Mouse (Mus musculus) CD4-positive, CD25-positive, alpha-beta regulatory T cell (primary cell): ENCODE data around the gene Kcnip3. TPM values are rescaled to one million over a fixed set of nuclear protein-coding genes. Genes with fewer than 3 reads are reported as not detected.

Experiments used
- polyA plus RNA-seq: library from polyadenylated mRNA; unstranded; fragments of 100-300 nt; shearing (Covaris generic); gene quantifications from one replicate; pipeline ENCODE4 v1.2.1, GENCODE M21; 2017

Kcnip3 gene
- not detected for polyA plus RNA-seq

GRCm38 (mm10) chr2:127522006-127522441 lies at the start of gene Kcnip3:
Gene Kcnip3 (minus strand): TSS chr2:127522094.

GRCm38 (mm10) chr2:127541185-127541584 lies 19.3 kb upstream of the Kcnip3 start, which contains the start of gene Prom2:
Gene Prom2 (minus strand): TSS chr2:127541467.

GRCm38 (mm10) chr2:127444055-127444789 lies 77.7 kb downstream of the Kcnip3 start, which contains the start of gene Fahd2a:
Gene Fahd2a (minus strand): TSS chr2:127444565.

GRCm38 (mm10) chr2:127424977-127425376 lies 96.9 kb downstream of the Kcnip3 start, which contains the start of gene Gpat2:
Gene Gpat2 (plus strand): TSS chr2:127425199.

Other genes starting within 250 kb of the Kcnip3 start
- 433 TPM for gene Dusp2, start 185.9 kb downstream of the Kcnip3 start, polyA plus RNA-seq
- gene Astl, start 183.5 kb downstream of the Kcnip3 start, polyA plus RNA-seq, result 0.44 TPM
- gene Adra2b, start 158.9 kb downstream of the Kcnip3 start, polyA plus RNA-seq, result 0.07 TPM
- gene Gpat2, start 96.9 kb downstream of the Kcnip3 start, polyA plus RNA-seq, result 0.68 TPM
- 29.0 TPM for gene Fahd2a, start 77.5 kb downstream of the Kcnip3 start, polyA plus RNA-seq
- gene Prom2, start 19.4 kb upstream of the Kcnip3 start, polyA plus RNA-seq, result 0.04 TPM
- gene Zfp661, start 65.0 kb upstream of the Kcnip3 start, polyA plus RNA-seq, result 3.8 TPM
- gene Mrps5, start 65.1 kb upstream of the Kcnip3 start, polyA plus RNA-seq, result 142 TPM
- gene Mal, start 134.6 kb upstream of the Kcnip3 start, polyA plus RNA-seq, result not detected
- gene Mall, start 207.8 kb upstream of the Kcnip3 start, polyA plus RNA-seq, result not detected